9 mouse cellular contexts compared by ENCODE assay signal in genomic region chr10:128918246-128918645, GRCm38 (mm10). TPM values are rescaled to one million over a fixed set of nuclear protein-coding genes. Genes with fewer than 3 reads are reported as not detected.
DNase-seq lines count a peak whose midpoint lies in the region; ATAC-seq and TF ChIP-seq lines count a peak whose summit lies in the region.
"Had no signal": no experiment of that assay in that cellular context is flagged by ENCODE, and none has a peak within 500 bp of the region (broad histone marks: within the 10 kb centered on the region; RNA-seq: fewer than 3 reads in every experiment).

No protein-coding gene starts in this region.

- H3K4me1 ChIP-seq in hindbrain, embryonic 13.5 days (replicated peaks), result peaks cover 58% of the 10 kb centered on the region
- H3K4me1 ChIP-seq in hindbrain, embryonic 12.5 days, result peaks cover 34% of the 10 kb centered on the region
- H3K4me1 ChIP-seq in cortical plate, adult 2 months (ENCODE audit: control insufficient read depth, insufficient read depth, low read length), result peaks cover 15% of the 10 kb centered on the region
- H3K4me1 ChIP-seq in small intestine, adult 2 months (ENCODE audit: control insufficient read depth, insufficient read depth, insufficient read length, low read length), result peaks cover 27% of the 10 kb centered on the region

- no peak for TF ChIP-seq POLR2A in cortical plate, adult 2 months (IDR thresholded peaks at IDR 0.05; ENCODE audit: extremely low read depth, insufficient read depth, low read length)
- TF ChIP-seq POLR2A in small intestine, adult 2 months (IDR thresholded peaks at IDR 0.05; ENCODE audit: low read depth, low read length), result no peak

- peak overlapping the region; percentile 24 for H3K9ac ChIP-seq in hindbrain, embryonic 13.5 days
- H3K9ac ChIP-seq in hindbrain, embryonic 12.5 days, result no peak overlapping the region
- H3K9ac ChIP-seq: lung, embryonic 15.5 days had no signal

- no peak for ATAC-seq in hindbrain, embryonic 13.5 days (ENCODE audit: low FRiP score)
- ATAC-seq in hindbrain, embryonic 12.5 days (ENCODE audit: low FRiP score), result no peak

- no peak for TF ChIP-seq CTCF in cortical plate, adult 2 months (IDR thresholded peaks at IDR 0.05; ENCODE audit: extremely low read depth, insufficient read depth, low read length)
- no peak for TF ChIP-seq CTCF in small intestine, adult 2 months (IDR thresholded peaks at IDR 0.05; ENCODE audit: extremely low read depth, insufficient read length, insufficient replicate concordance, low read depth, low read length)

- no peak overlapping the region for H3K4me3 ChIP-seq in hindbrain, embryonic 13.5 days
- H3K4me3 ChIP-seq in hindbrain, embryonic 12.5 days, result no peak overlapping the region
- H3K4me3 ChIP-seq in cortical plate, adult 2 months (ENCODE audit: insufficient read depth, low read length), result no peak overlapping the region
- H3K4me3 ChIP-seq in small intestine, adult 2 months (ENCODE audit: low read depth, low read length), result no peak overlapping the region
- H3K4me3 ChIP-seq: lung, embryonic 15.5 days had no signal

- H3K4me2 ChIP-seq in hindbrain, embryonic 13.5 days, result no peak overlapping the region
- H3K4me2 ChIP-seq in hindbrain, embryonic 12.5 days (replicated peaks), result no peak overlapping the region
- H3K4me2 ChIP-seq: lung, embryonic 15.5 days had no signal

- peak overlapping the region; percentile 74 for H3K27ac ChIP-seq in hindbrain, embryonic 13.5 days
- H3K27ac ChIP-seq in hindbrain, embryonic 12.5 days, result no peak overlapping the region
- 0 out of 2 replicates have a peak overlapping the region, but pooled peaks have one; percentile 19 for H3K27ac ChIP-seq in cortical plate, adult 2 months (ENCODE audit: insufficient read depth, low read length)
- peak overlapping the region; percentile 70 for H3K27ac ChIP-seq in small intestine, adult 2 months (ENCODE audit: insufficient read depth, low read depth, low read length)

- DNase-seq in Muller cell, postnatal 12 days (ENCODE audit: inconsistent ontology term), result peak; percentile 72
- peak; percentile 58 to 63 for DNase-seq in kidney, adult 8-10 months
- DNase-seq in urinary bladder, postnatal 4 days (ENCODE audit: low spot score in 2 of 2), result no peak
- DNase-seq in spleen, postnatal 10 days (ENCODE audit: low spot score in 2 of 2), result no peak

- no peaks in the 10 kb centered on the region for H3K9me3 ChIP-seq in hindbrain, embryonic 13.5 days
- H3K9me3 ChIP-seq in hindbrain, embryonic 12.5 days (replicated peaks), result no peaks in the 10 kb centered on the region
- H3K9me3 ChIP-seq: lung, embryonic 15.5 days had no signal

- WGBS in hindbrain, embryonic 13.5 days, result 74% methylated on average over 7 of the region's 7 CpGs
- 82% methylated on average over 7 of the region's 7 CpGs for WGBS in hindbrain, embryonic 12.5 days
- 62% methylated on average over 7 of the region's 7 CpGs for WGBS in small intestine, adult 2 months

- no peaks in the 10 kb centered on the region for H3K27me3 ChIP-seq in hindbrain, embryonic 13.5 days
- H3K27me3 ChIP-seq in hindbrain, embryonic 12.5 days, result no peaks in the 10 kb centered on the region
- no peaks in the 10 kb centered on the region for H3K27me3 ChIP-seq in small intestine, adult 2 months (ENCODE audit: control insufficient read depth, insufficient read depth, low read length)
- H3K27me3 ChIP-seq: lung, embryonic 15.5 days had no signal

- H3K36me3 ChIP-seq in hindbrain, embryonic 13.5 days, result peaks cover 30% of the 10 kb centered on the region
- H3K36me3 ChIP-seq in hindbrain, embryonic 12.5 days, result peaks cover 34% of the 10 kb centered on the region
- peaks cover 23% of the 10 kb centered on the region for H3K36me3 ChIP-seq in small intestine, adult 2 months (ENCODE audit: control insufficient read depth, insufficient read depth, low read length)

RNA-seq across cellular contexts. Expression of gene Rdh5, which starts 4.4 kb away (rescaled TPM):
- 16.6 and 19.3 TPM in 2 replicates for polyA plus RNA-seq in hindbrain, embryonic 13.5 days (2015; fragmentation: Nextera tagmentation; extraction: Ambion mirVana)
- polyA plus RNA-seq in hindbrain, embryonic 12.5 days (2016; fragmentation: Nextera tagmentation; extraction: Ambion mirVana), result 11.3 and 15.7 TPM in 2 replicates
- polyA plus RNA-seq in cortical plate, adult 2 months (2012; rRNA removed), result 12.7 and 13.0 TPM in 2 replicates
- polyA plus RNA-seq in small intestine, adult 2 months (2012; rRNA removed), result 20.2 and 30.3 TPM in 2 replicates

RNA-seq across cellular contexts. Expression of gene Bloc1s1, which starts 5.6 kb away (rescaled TPM):
- 281 and 286 TPM in 2 replicates for polyA plus RNA-seq in hindbrain, embryonic 13.5 days (2015; fragmentation: Nextera tagmentation; extraction: Ambion mirVana)
- polyA plus RNA-seq in hindbrain, embryonic 12.5 days (2016; fragmentation: Nextera tagmentation; extraction: Ambion mirVana), result 210 and 235 TPM in 2 replicates
- 221 and 224 TPM in 2 replicates for polyA plus RNA-seq in cortical plate, adult 2 months (2012; rRNA removed)
- 88.8 and 147 TPM in 2 replicates for polyA plus RNA-seq in small intestine, adult 2 months (2012; rRNA removed)

RNA-seq across cellular contexts. Expression of gene Itga7, which starts 15.4 kb away (rescaled TPM):
- 5.2 and 6.3 TPM in 2 replicates for polyA plus RNA-seq in hindbrain, embryonic 13.5 days (2015; fragmentation: Nextera tagmentation; extraction: Ambion mirVana)
- polyA plus RNA-seq in hindbrain, embryonic 12.5 days (2016; fragmentation: Nextera tagmentation; extraction: Ambion mirVana), result 3.6 and 4.4 TPM in 2 replicates
- polyA plus RNA-seq in cortical plate, adult 2 months (2012; rRNA removed), result 24.3 and 24.9 TPM in 2 replicates
- 8.4 and 14.6 TPM in 2 replicates for polyA plus RNA-seq in small intestine, adult 2 months (2012; rRNA removed)

RNA-seq across cellular contexts. Expression of gene Cd63, which starts 17.5 kb away (rescaled TPM):
- polyA plus RNA-seq in hindbrain, embryonic 13.5 days (2015; fragmentation: Nextera tagmentation; extraction: Ambion mirVana), result 198 and 229 TPM in 2 replicates
- polyA plus RNA-seq in hindbrain, embryonic 12.5 days (2016; fragmentation: Nextera tagmentation; extraction: Ambion mirVana), result 258 and 273 TPM in 2 replicates
- 76.2 and 79.5 TPM in 2 replicates for polyA plus RNA-seq in cortical plate, adult 2 months (2012; rRNA removed)
- 62.0 and 91.5 TPM in 2 replicates for polyA plus RNA-seq in small intestine, adult 2 months (2012; rRNA removed)

RNA-seq across cellular contexts. Expression of gene Gdf11, which starts 26.7 kb away (rescaled TPM):
- 10.2 and 10.3 TPM in 2 replicates for polyA plus RNA-seq in hindbrain, embryonic 13.5 days (2015; fragmentation: Nextera tagmentation; extraction: Ambion mirVana)
- 10.7 and 11.5 TPM in 2 replicates for polyA plus RNA-seq in hindbrain, embryonic 12.5 days (2016; fragmentation: Nextera tagmentation; extraction: Ambion mirVana)
- polyA plus RNA-seq in cortical plate, adult 2 months (2012; rRNA removed), result 7.2 TPM in 2 replicates
- polyA plus RNA-seq in small intestine, adult 2 months (2012; rRNA removed), result 0.53 and 0.82 TPM in 2 replicates

Comparison
In these comparisons a context has a peak if more than half of its experiments do, and no peak if none do; other contexts are left out.
1. DNase-seq: peak in Muller cell, postnatal 12 days (single experiment) and kidney, adult 8-10 months (2 of 2); none in urinary bladder, postnatal 4 days (0 of 2) and spleen, postnatal 10 days (0 of 2).